Mouse (Mus musculus) stomach, postnatal 0 days (tissue): ENCODE measurements around the gene Gm10799.

Experiments
- CTCF ChIP-seq: IDR thresholded peaks from 2 replicates; pipeline ENCODE4 v1.5.1; 2016; ENCODE audit warnings: antibody characterized with exemption, low read depth, mild to moderate bottlenecking, moderate library complexity
- EP300 ChIP-seq: optimal IDR thresholded peaks from 2 replicates; pipeline ENCODE3; 2016; ENCODE audit warnings: antibody characterized with exemption

- no peak for TF ChIP-seq CTCF
- no peak for TF ChIP-seq EP300
Observed at GRCm38 (mm10) chr2:104062665-104063064, 5.7 kb downstream of the Gm10799 start.
